Mouse (Mus musculus) liver, embryonic 11.5 days (tissue): Measurements from ENCODE around the gene Htr2b. TPM values are rescaled to one million over a fixed set of nuclear protein-coding genes. Genes with fewer than 3 reads are reported as not detected.

Source experiments
- ATAC-seq: fragments of 200-750 bp; cut with Nextera tagmentation; replicated peaks from 2 replicates; pipeline ENCODE4 v1.8.0; 2017; ENCODE audit warnings: moderate number of reproducible peaks, mild to moderate bottlenecking, moderate TSS enrichment, moderate library complexity; ENCODE audit not compliant: low FRiP score
- DNase-seq: peaks from one replicate; pipeline ENCODE4 v3.0.0-alpha.2; 2017; ENCODE audit warnings: low spot score
- H3K27ac ChIP-seq: fragments of 300-500 bp; sonication (generic); 2 replicates; pipeline ENCODE4 v1.5.1; 2014; ENCODE audit warnings: mild to moderate bottlenecking, low read depth, low read length, control low read depth
- H3K27me3 ChIP-seq: fragments of 300-500 bp; sonication (generic); replicated peaks from 2 replicates; pipeline ENCODE4 v1.6.1; 2014; ENCODE audit warnings: low read length, mixed read lengths; ENCODE audit not compliant: control insufficient read depth, insufficient read depth
- H3K36me3 ChIP-seq: fragments of 300-500 bp; sonication (generic); 2 replicates; pipeline ENCODE4 v1.6.1; 2014; ENCODE audit warnings: mild to moderate bottlenecking, low read length, moderate library complexity, mixed read lengths; ENCODE audit not compliant: control insufficient read depth, insufficient read depth
- H3K4me1 ChIP-seq: fragments of 300-500 bp; sonication (generic); replicated peaks from 2 replicates; pipeline ENCODE4 v1.6.1; 2014; ENCODE audit warnings: low read length, mixed read lengths; ENCODE audit not compliant: control insufficient read depth, insufficient read depth
- H3K4me2 ChIP-seq: fragments of 300-500 bp; sonication (generic); 2 replicates; pipeline ENCODE4 v1.6.1; 2014; ENCODE audit warnings: mild to moderate bottlenecking, control low read depth, moderate library complexity
- H3K4me3 ChIP-seq: fragments of 300-500 bp; sonication (generic); 2 replicates; pipeline ENCODE4 v1.5.1; 2014; ENCODE audit warnings: low read depth, low read length, control low read depth
- H3K9ac ChIP-seq: fragments of 300-500 bp; sonication (generic); 2 replicates; pipeline ENCODE4 v1.6.1; 2014; ENCODE audit warnings: low read depth, low read length, control low read depth
- H3K9me3 ChIP-seq: fragments of 300-500 bp; sonication (generic); 2 replicates; pipeline ENCODE4 v1.6.1; 2016; ENCODE audit warnings: low read length, inconsistent platforms, mixed read lengths; ENCODE audit not compliant: control insufficient read depth
- WGBS: fragments of 180-500 bp; shearing (Covaris S2); extraction: QIAGEN DNeasy Blood & Tissue Kit; methylation state at CpG from one replicate; pipeline ENCODE4 v1.1.7; 2014; 5-methylcytosine and 5-hydroxymethylcytosine counted together
- polyA plus RNA-seq: library from polyadenylated mRNA; unstranded; fragments of >200 nt; fragmentation: Nextera tagmentation; extraction: Ambion mirVana; gene quantifications from 2 replicates; pipeline ENCODE4 v1.2.1, GENCODE M21; 2014

Htr2b gene
- polyA plus RNA-seq, 1 experiment from 2014 or later = 0.23 TPM

GRCm38 (mm10) chr1:86151376-86151775 lies 39.6 kb upstream of the Htr2b start:
- no peaks in the 10 kb centered on the region for H3K27me3 ChIP-seq
- peaks cover 19% of the 10 kb centered on the region for H3K4me1 ChIP-seq
- H3K27ac ChIP-seq = no peak overlapping the region
- WGBS = 72% methylated on average over 7 of the region's 7 CpGs
- no peak overlapping the region for H3K4me3 ChIP-seq
- no peak overlapping the region for H3K9ac ChIP-seq
- H3K9me3 ChIP-seq = no peaks in the 10 kb centered on the region
- H3K4me2 ChIP-seq = no peak overlapping the region
- no peaks in the 10 kb centered on the region for H3K36me3 ChIP-seq
- DNase-seq = no peak
- no peak for ATAC-seq

GRCm38 (mm10) chr1:86150929-86151328 lies 39.2 kb upstream of the Htr2b start:
- no peak overlapping the region for H3K4me2 ChIP-seq
- H3K4me1 ChIP-seq = peaks cover 17% of the 10 kb centered on the region
- DNase-seq (no peak), ATAC-seq (no peak)
- no peaks in the 10 kb centered on the region for H3K9me3 ChIP-seq
- no peak overlapping the region for H3K9ac ChIP-seq
- no peaks in the 10 kb centered on the region for H3K27me3 ChIP-seq
- 64% methylated on average over 6 of the region's 6 CpGs for WGBS
- no peak overlapping the region for H3K4me3 ChIP-seq
- H3K36me3 ChIP-seq = no peaks in the 10 kb centered on the region
- no peak overlapping the region for H3K27ac ChIP-seq

- Histone ChIP-seq H3K9ac (no peak overlapping the region), H3K4me2 (no peak overlapping the region), H3K4me1 (no peaks in the 10 kb centered on the region), H3K9me3 (no peaks in the 10 kb centered on the region), H3K27ac (no peak overlapping the region), H3K27me3 (no peaks in the 10 kb centered on the region), H3K4me3 (no peak overlapping the region), H3K36me3 (no peaks in the 10 kb centered on the region)
- DNase-seq = no peak
- no peak for ATAC-seq
- 83% methylated on average over 9 of the region's 9 CpGs for WGBS
Observed at GRCm38 (mm10) chr1:86148161-86148560, 36.4 kb upstream of the Htr2b start.

- DNase-seq (no peak), ATAC-seq (no peak)
- WGBS = 61% methylated on average over 5 of the region's 5 CpGs
- no peak overlapping the region for H3K4me3 ChIP-seq
- no peaks in the 10 kb centered on the region for H3K9me3 ChIP-seq
- no peak overlapping the region for H3K27ac ChIP-seq
- no peaks in the 10 kb centered on the region; the same call in 1 of the 2 replicates for H3K4me1 ChIP-seq
- no peaks in the 10 kb centered on the region for H3K36me3 ChIP-seq
- no peaks in the 10 kb centered on the region for H3K27me3 ChIP-seq
- no peak overlapping the region for H3K4me2 ChIP-seq
- H3K9ac ChIP-seq = no peak overlapping the region
Observed at GRCm38 (mm10) chr1:86147557-86147956, 35.8 kb upstream of the Htr2b start.

GRCm38 (mm10) chr1:86146293-86146692 lies 34.5 kb upstream of the Htr2b start:
- H3K9ac ChIP-seq = no peak overlapping the region
- no peaks in the 10 kb centered on the region; the same call in 1 of the 2 replicates for H3K4me1 ChIP-seq
- H3K36me3 ChIP-seq = no peaks in the 10 kb centered on the region
- WGBS = 83% methylated on average over 5 of the region's 5 CpGs
- no peaks in the 10 kb centered on the region for H3K27me3 ChIP-seq
- no peak overlapping the region for H3K4me3 ChIP-seq
- no peaks in the 10 kb centered on the region for H3K9me3 ChIP-seq
- no peak for DNase-seq
- H3K27ac ChIP-seq = no peak overlapping the region
- H3K4me2 ChIP-seq = no peak overlapping the region
- no peak for ATAC-seq

GRCm38 (mm10) chr1:86144001-86144944 lies 32.5 kb upstream of the Htr2b start:
- ATAC-seq (no peak), DNase-seq (no peak)
- Histone ChIP-seq H3K27me3 (no peaks in the 10 kb centered on the region), H3K9me3 (no peaks in the 10 kb centered on the region), H3K4me2 (no peak overlapping the region), H3K9ac (no peak overlapping the region), H3K4me3 (no peak overlapping the region), H3K4me1 (no peaks in the 10 kb centered on the region; the same call in 1 of the 2 replicates), H3K27ac (no peak overlapping the region), H3K36me3 (peaks cover 4% of the 10 kb centered on the region; the same call in 1 of the 2 replicates)
- WGBS = 77% methylated on average over 21 of the region's 21 CpGs

- no peak overlapping the region for H3K4me3 ChIP-seq
- no peaks in the 10 kb centered on the region; the same call in 1 of the 2 replicates for H3K4me1 ChIP-seq
- DNase-seq (no peak), ATAC-seq (no peak)
- H3K9me3 ChIP-seq = no peaks in the 10 kb centered on the region
- H3K36me3 ChIP-seq = peaks cover 8% of the 10 kb centered on the region; the same call in 1 of the 2 replicates
- H3K4me2 ChIP-seq = no peak overlapping the region
- H3K27me3 ChIP-seq = no peaks in the 10 kb centered on the region
- H3K9ac ChIP-seq = no peak overlapping the region
- no peak overlapping the region for H3K27ac ChIP-seq
- 68% methylated on average over 4 of the region's 4 CpGs for WGBS
Observed at GRCm38 (mm10) chr1:86143165-86143564, 31.4 kb upstream of the Htr2b start.

GRCm38 (mm10) chr1:86141081-86141480 lies 29.3 kb upstream of the Htr2b start:
- Histone ChIP-seq H3K4me3 (no peak overlapping the region), H3K9me3 (no peaks in the 10 kb centered on the region), H3K4me1 (no peaks in the 10 kb centered on the region; the same call in 1 of the 2 replicates), H3K4me2 (no peak overlapping the region), H3K36me3 (peaks cover 19% of the 10 kb centered on the region; the same call in 1 of the 2 replicates), H3K27me3 (no peaks in the 10 kb centered on the region), H3K27ac (no peak overlapping the region), H3K9ac (no peak overlapping the region)
- ATAC-seq (no peak), DNase-seq (no peak)
- 84% methylated on average over 3 of the region's 3 CpGs for WGBS

- H3K36me3 ChIP-seq = peaks cover 33% of the 10 kb centered on the region
Observed at GRCm38 (mm10) chr1:86135315-86135714, 23.5 kb upstream of the Htr2b start.

More at GRCm38 (mm10) chr1:86135315-86135714, 23.5 kb upstream of the Htr2b start:
- Histone ChIP-seq H3K27me3 (no peaks in the 10 kb centered on the region), H3K27ac (no peak overlapping the region), H3K4me1 (no peaks in the 10 kb centered on the region), H3K9ac (no peak overlapping the region), H3K4me2 (no peak overlapping the region), H3K4me3 (no peak overlapping the region), H3K9me3 (no peaks in the 10 kb centered on the region)
- no peak for ATAC-seq
- DNase-seq = no peak
- 93% methylated on average over 6 of the region's 6 CpGs for WGBS
